28 mouse cellular contexts compared by ENCODE assay signal in genomic region chr3:14738261-14738660, GRCm38 (mm10).
"Had no signal": no experiment of that assay in that cellular context is flagged by ENCODE, and none has a peak within 500 bp of the region (broad histone marks: within the 10 kb centered on the region; RNA-seq: fewer than 3 reads in every experiment).

No protein-coding gene starts in this region.

- H3K9ac ChIP-seq: embryonic facial prominence, embryonic 12.5 days; embryonic facial prominence, embryonic 13.5 days; embryonic facial prominence, embryonic 15.5 days; forebrain, embryonic 12.5 days; forebrain, embryonic 13.5 days; forebrain, embryonic 15.5 days; forebrain, postnatal 0 days had no signal

- H3K9me3 ChIP-seq: embryonic facial prominence, embryonic 10.5 days; embryonic facial prominence, embryonic 12.5 days; embryonic facial prominence, embryonic 13.5 days; embryonic facial prominence, embryonic 15.5 days; forebrain, embryonic 10.5 days; forebrain, embryonic 12.5 days; forebrain, embryonic 13.5 days; forebrain, embryonic 15.5 days had no signal

- H3K4me2 ChIP-seq: embryonic facial prominence, embryonic 12.5 days; embryonic facial prominence, embryonic 13.5 days; embryonic facial prominence, embryonic 15.5 days; forebrain, embryonic 12.5 days; forebrain, embryonic 13.5 days; forebrain, embryonic 15.5 days had no signal

- H3K27ac ChIP-seq: embryonic facial prominence, embryonic 10.5 days; embryonic facial prominence, embryonic 12.5 days; embryonic facial prominence, embryonic 13.5 days; embryonic facial prominence, embryonic 15.5 days; forebrain, embryonic 10.5 days; forebrain, embryonic 12.5 days; forebrain, embryonic 13.5 days; forebrain, embryonic 15.5 days; gastrocnemius, adult 2 months had no signal

- H3K4me3 ChIP-seq: embryonic facial prominence, embryonic 10.5 days; embryonic facial prominence, embryonic 12.5 days; embryonic facial prominence, embryonic 13.5 days; embryonic facial prominence, embryonic 15.5 days; erythroblast, embryonic 14.5 days; forebrain, embryonic 10.5 days; forebrain, embryonic 12.5 days; forebrain, embryonic 13.5 days; forebrain, embryonic 15.5 days; gastrocnemius, adult 2 months had no signal

- ATAC-seq: forebrain, embryonic 13.5 days; forebrain, embryonic 14.5 days; forebrain, embryonic 15.5 days; forebrain, embryonic 16.5 days; forebrain, postnatal 0 days had no signal

- H3K36me3 ChIP-seq: embryonic facial prominence, embryonic 10.5 days; embryonic facial prominence, embryonic 12.5 days; embryonic facial prominence, embryonic 13.5 days; embryonic facial prominence, embryonic 15.5 days; forebrain, embryonic 10.5 days; forebrain, embryonic 12.5 days; forebrain, embryonic 15.5 days had no signal

- DNase-seq: cerebellum, adult 2 months; cerebellum, adult 8-10 months; cerebellum, adult 9-10 months; cerebellum, adult 9-11 months; cerebellum, postnatal 10 days; cerebellum, postnatal 14 days; cerebellum, postnatal 25 days; cerebellum, postnatal 36 days; embryo, embryonic 11 days; forebrain, postnatal 0 days; gastrocnemius, adult 2 months; gastrocnemius, postnatal 10 days; gastrocnemius, postnatal 14 days; gastrocnemius, postnatal 25 days; gastrocnemius, postnatal 36 days; heart, adult 11 months; heart, adult 18-20 months had no signal

- H3K27me3 ChIP-seq: embryonic facial prominence, embryonic 12.5 days; embryonic facial prominence, embryonic 13.5 days; embryonic facial prominence, embryonic 15.5 days; forebrain, embryonic 12.5 days; forebrain, embryonic 13.5 days; forebrain, embryonic 15.5 days had no signal

- H3K4me1 ChIP-seq: embryonic facial prominence, embryonic 10.5 days; embryonic facial prominence, embryonic 12.5 days; embryonic facial prominence, embryonic 13.5 days; embryonic facial prominence, embryonic 15.5 days; forebrain, embryonic 10.5 days; forebrain, embryonic 12.5 days; forebrain, embryonic 13.5 days; forebrain, embryonic 15.5 days had no signal
